Mouse (Mus musculus) myocyte (in vitro differentiated cells): ENCODE results near the gene Acot6. TPM values are rescaled to one million over a fixed set of nuclear protein-coding genes. Genes with fewer than 3 reads are reported as not detected.
"Not testable (repeated sequence)": the region's sequence is repeated elsewhere in the genome, so short reads cannot be mapped to it uniquely, and the experiment has no call there.

Source experiments
- H3K27me3 ChIP-seq: one replicate; pipeline ENCODE4 v1.6.1; 2011; ENCODE audit not compliant: control insufficient read depth, insufficient read depth, insufficient read length
- H3K36me3 ChIP-seq: one replicate; pipeline ENCODE4 v1.6.1; 2011; ENCODE audit not compliant: control insufficient read depth, insufficient read depth
- H3K4me2 ChIP-seq: one replicate; pipeline ENCODE4 v1.6.1; 2011; ENCODE audit warnings: low read depth, control low read depth
- H3K4me3 ChIP-seq: one replicate; pipeline ENCODE4 v1.5.1; 2011; ENCODE audit warnings: mild to moderate bottlenecking, control low read depth, moderate library complexity
- H3K79me2 ChIP-seq: one replicate; pipeline ENCODE4 v1.6.1; 2011; ENCODE audit not compliant: control insufficient read depth, insufficient read depth
- H3ac ChIP-seq: one replicate; pipeline ENCODE4 v1.6.1; 2011; ENCODE audit not compliant: control insufficient read depth, insufficient read length
- CEBPB ChIP-seq: IDR thresholded peaks from 2 replicates; pipeline ENCODE4 v1.6.1; 2011; ENCODE audit warnings: mild to moderate bottlenecking, moderate library complexity; ENCODE audit not compliant: poor library complexity, insufficient read depth, severe bottlenecking
- E2F4 ChIP-seq: IDR thresholded peaks from one replicate; pipeline ENCODE4 v1.6.1; 2011; ENCODE audit warnings: mild to moderate bottlenecking, control low read depth, moderate library complexity; ENCODE audit not compliant: insufficient read depth
- MAX ChIP-seq: IDR thresholded peaks from one replicate; pipeline ENCODE4 v1.6.1; 2011; ENCODE audit warnings: low read depth, mild to moderate bottlenecking, control low read depth
- MYOD1 ChIP-seq, 3 experiments: IDR thresholded peaks; one replicate each; pipeline ENCODE4 v1.6.1; 2011; ENCODE audit warnings: control low read depth in 2 of 3, low read depth in 2 of 3, mild to moderate bottlenecking in 2 of 3, moderate library complexity in 1 of 3; ENCODE audit not compliant: insufficient read length in 2 of 3, control insufficient read depth in 1 of 3
- MYOG ChIP-seq, 3 experiments: IDR thresholded peaks; one replicate each; pipeline ENCODE4 v1.6.1; 2011; ENCODE audit warnings: control low read depth in 2 of 3, low read depth in 2 of 3, mild to moderate bottlenecking in 2 of 3; ENCODE audit not compliant: insufficient read length in 2 of 3, control insufficient read depth in 1 of 3, insufficient read depth in 1 of 3
- POLR2A ChIP-seq: IDR thresholded peaks from one replicate; pipeline ENCODE4 v1.6.1; 2011; ENCODE audit warnings: low read depth, mild to moderate bottlenecking, control low read depth, moderate library complexity; ENCODE audit not compliant: insufficient read length
- POLR2AphosphoS2 ChIP-seq: IDR thresholded peaks from one replicate; pipeline ENCODE4 v1.6.1; 2011; ENCODE audit warnings: low read depth, control low read depth; ENCODE audit not compliant: insufficient read length
- REST ChIP-seq: IDR thresholded peaks from one replicate; pipeline ENCODE4 v1.6.1; 2011; ENCODE audit warnings: mild to moderate bottlenecking, control low read depth, moderate library complexity; ENCODE audit not compliant: insufficient read depth, insufficient read length
- SRF ChIP-seq: IDR thresholded peaks from one replicate; pipeline ENCODE4 v1.6.1; 2011; ENCODE audit warnings: low read depth; ENCODE audit not compliant: control insufficient read depth, insufficient read length
- TCF12 ChIP-seq: IDR thresholded peaks from one replicate; pipeline ENCODE4 v1.6.1; 2011; ENCODE audit warnings: mild to moderate bottlenecking, control low read depth; ENCODE audit not compliant: poor library complexity, insufficient read depth, severe bottlenecking
- TCF3 ChIP-seq: IDR thresholded peaks from one replicate; pipeline ENCODE4 v1.6.1; 2011; ENCODE audit warnings: low read depth, control low read depth; ENCODE audit not compliant: insufficient read length
- USF1 ChIP-seq: IDR thresholded peaks from one replicate; pipeline ENCODE4 v1.6.1; 2011; ENCODE audit warnings: low read depth, mild to moderate bottlenecking, control low read depth, moderate library complexity
- polyA plus RNA-seq: library from polyadenylated mRNA; unstranded; fragments of >200 nt; fragmentation: generic; extraction: Trizol; gene quantifications from one replicate; pipeline ENCODE4 v1.2.1, GENCODE M21; 2012; ENCODE audit warnings: missing spikeins

Acot6 gene
- polyA plus RNA-seq, 1 experiment: 1.2 TPM

DNA sequence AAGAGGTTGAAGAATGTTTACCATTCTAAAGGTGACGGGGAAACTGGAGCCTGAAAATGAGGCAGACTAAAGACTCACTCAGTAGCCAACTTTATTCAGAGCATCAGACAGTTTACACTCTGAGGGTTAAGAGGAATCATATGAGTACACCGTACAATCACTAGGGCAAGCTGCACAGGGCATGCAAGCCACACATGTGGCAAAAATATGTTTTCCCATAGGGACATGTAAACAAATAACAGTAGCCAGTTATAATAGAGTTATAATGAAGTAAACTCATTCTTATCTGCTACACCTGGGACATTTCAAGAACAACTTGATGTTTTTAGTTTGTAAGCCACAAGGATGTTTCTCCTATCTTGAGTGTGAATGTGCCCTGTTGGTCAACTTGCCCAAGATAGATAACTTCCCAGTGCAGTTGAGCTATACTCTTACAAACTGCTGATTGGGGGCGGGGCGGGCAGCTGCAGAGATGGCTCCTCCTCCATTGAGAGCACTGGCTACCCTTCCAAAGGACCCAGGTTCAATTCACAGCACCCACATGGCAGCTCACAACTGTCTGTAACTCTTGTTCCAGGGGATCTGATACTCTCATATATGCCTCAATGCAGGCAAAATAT, 23.0 kb upstream of the Acot6 start:
- H3K27me3 ChIP-seq: peaks cover 22% of the 10 kb centered on the region

DNA sequence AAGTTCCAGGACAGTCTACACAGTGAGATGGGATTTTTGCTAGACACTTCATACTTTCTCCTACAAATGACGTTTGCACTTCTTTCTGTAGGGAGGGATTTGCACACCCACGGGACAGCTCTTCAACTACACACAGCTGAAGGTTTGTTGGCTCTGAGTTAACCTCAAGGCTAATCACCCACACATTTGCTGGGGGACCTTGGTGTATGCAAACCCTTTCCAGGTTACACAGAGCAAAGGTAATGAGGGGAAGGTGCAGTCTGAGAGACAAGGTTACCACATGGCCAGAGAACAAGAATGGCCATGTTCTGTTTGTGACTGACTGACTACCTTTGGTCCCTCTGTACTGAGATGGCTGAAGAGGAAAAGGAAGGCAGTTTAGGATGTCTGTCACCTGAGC, 16.6 kb upstream of the Acot6 start:
- no peaks in the 10 kb centered on the region for H3K79me2 ChIP-seq
- H3K36me3 ChIP-seq: no peaks in the 10 kb centered on the region
- peaks cover 16% of the 10 kb centered on the region for H3K27me3 ChIP-seq
- TF ChIP-seq MAX: no peak
- no peak for TF ChIP-seq TCF3
- TF ChIP-seq MYOG (IDR thresholded peaks at IDR 0.05; ENCODE audit: control insufficient read depth in 1 of 3, insufficient read depth in 1 of 3, insufficient read length in 2 of 3, low read depth in 2 of 3): no peak
- no peak for TF ChIP-seq USF1
- no peak for TF ChIP-seq CEBPB
- TF ChIP-seq POLR2A: no peak
- TF ChIP-seq REST: no peak
- TF ChIP-seq MYOD1 (IDR thresholded peaks at IDR 0.05; ENCODE audit: control insufficient read depth in 1 of 3, insufficient read length in 2 of 3, low read depth in 2 of 3): no peak
- no peak overlapping the region for H3ac ChIP-seq
- no peak overlapping the region for H3K4me3 ChIP-seq
- no peak overlapping the region for H3K4me2 ChIP-seq

More for the DNA sequence above, 23.0 kb upstream of the Acot6 start:
- H3K79me2 ChIP-seq: no peaks in the 10 kb centered on the region
- no peak overlapping the region for H3K4me3 ChIP-seq
- no peaks in the 10 kb centered on the region for H3K36me3 ChIP-seq
- no peak overlapping the region for H3ac ChIP-seq
- H3K4me2 ChIP-seq: no peak overlapping the region
- no peak for TF ChIP-seq REST
- no peak for TF ChIP-seq MYOG (IDR thresholded peaks at IDR 0.05; ENCODE audit: control insufficient read depth in 1 of 3, insufficient read depth in 1 of 3, insufficient read length in 2 of 3, low read depth in 2 of 3)
- no peak for TF ChIP-seq USF1
- TF ChIP-seq E2F4: no peak
- TF ChIP-seq POLR2AphosphoS2: no peak
- no peak for TF ChIP-seq TCF3
- no peak for TF ChIP-seq MYOD1 (IDR thresholded peaks at IDR 0.05; ENCODE audit: control insufficient read depth in 1 of 3, insufficient read length in 2 of 3, low read depth in 2 of 3)
- TF ChIP-seq TCF12: no peak
- no peak for TF ChIP-seq MAX
- no peak for TF ChIP-seq CEBPB

DNA sequence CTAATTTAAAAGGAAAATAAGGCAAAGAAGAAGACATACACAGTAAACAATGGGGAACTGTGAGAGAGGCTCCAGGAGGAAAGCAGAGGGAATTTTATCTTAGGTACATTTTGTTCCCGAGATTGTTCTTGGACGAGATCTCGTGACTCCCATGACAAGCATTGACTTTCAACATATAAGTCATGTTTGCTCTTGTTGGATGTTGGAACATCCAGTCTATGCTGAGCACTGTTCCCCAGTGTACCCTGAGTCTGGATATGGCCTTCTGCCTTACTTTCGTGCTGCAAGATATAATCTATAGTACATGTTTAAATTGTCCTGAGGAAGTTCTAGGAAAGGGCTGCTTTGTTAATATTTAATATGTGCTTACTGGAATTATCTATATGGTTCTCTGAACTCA, 15.9 kb upstream of the Acot6 start:
- no peak overlapping the region for H3K4me3 ChIP-seq
- H3K79me2 ChIP-seq: no peaks in the 10 kb centered on the region
- no peak for TF ChIP-seq E2F4
- TF ChIP-seq USF1: no peak
- no peak overlapping the region for H3ac ChIP-seq
- peaks cover 16% of the 10 kb centered on the region for H3K27me3 ChIP-seq
- no peaks in the 10 kb centered on the region for H3K36me3 ChIP-seq
- no peak overlapping the region for H3K4me2 ChIP-seq

DNA sequence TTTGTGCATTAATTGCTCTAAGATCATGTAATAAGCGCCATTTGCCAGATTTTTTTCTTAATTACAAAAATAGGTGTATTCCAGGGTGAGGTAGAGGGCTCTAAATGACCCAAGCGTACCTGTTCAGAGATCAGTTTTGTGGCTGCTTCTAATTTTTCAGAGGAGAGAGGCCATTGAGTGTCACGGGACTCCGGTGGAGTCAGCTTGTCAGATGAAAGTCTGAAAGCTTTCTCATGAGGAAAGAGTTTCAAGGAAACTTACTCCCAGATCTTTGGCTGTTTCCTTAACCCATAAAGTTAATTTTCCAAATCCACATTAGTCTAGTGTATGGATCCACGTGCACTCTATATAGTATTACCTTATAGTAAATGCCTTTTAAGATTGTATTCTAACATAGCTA, 5.8 kb upstream of the Acot6 start:
- not testable (repeated sequence) for H3ac ChIP-seq, H3K4me2 ChIP-seq, H3K36me3 ChIP-seq, H3K27me3 ChIP-seq, H3K4me3 ChIP-seq, H3K79me2 ChIP-seq

DNA sequence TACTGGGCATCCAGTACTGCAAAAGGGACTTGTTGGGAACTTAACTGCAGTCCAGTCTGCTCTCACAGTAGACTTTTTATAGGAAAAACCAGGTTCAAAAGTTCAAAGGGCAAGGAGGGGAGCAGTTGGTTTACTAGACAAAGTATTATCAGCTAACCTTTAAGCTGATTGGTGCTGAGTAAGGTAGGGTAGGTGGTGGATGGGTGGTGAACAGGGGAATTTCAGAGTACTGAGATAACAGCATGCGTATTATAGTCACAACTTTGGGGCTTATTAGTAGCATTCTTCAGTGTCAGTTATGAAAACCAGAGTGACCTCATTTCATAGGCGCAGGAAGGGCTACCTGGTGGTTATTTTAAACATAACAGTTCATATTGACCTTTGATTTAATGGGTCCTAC, 849 bp upstream of the Acot6 start:
- Histone ChIP-seq H3ac (no peak overlapping the region), H3K4me2 (no peak overlapping the region), H3K27me3 (no peaks in the 10 kb centered on the region), H3K4me3 (no peak overlapping the region), H3K79me2 (no peaks in the 10 kb centered on the region), H3K36me3 (no peaks in the 10 kb centered on the region)
- no peak for TF ChIP-seq POLR2AphosphoS2
- TF ChIP-seq MYOG (IDR thresholded peaks at IDR 0.05; ENCODE audit: control insufficient read depth in 1 of 3, insufficient read depth in 1 of 3, insufficient read length in 2 of 3, low read depth in 2 of 3): no peak
- TF ChIP-seq CEBPB: no peak

DNA sequence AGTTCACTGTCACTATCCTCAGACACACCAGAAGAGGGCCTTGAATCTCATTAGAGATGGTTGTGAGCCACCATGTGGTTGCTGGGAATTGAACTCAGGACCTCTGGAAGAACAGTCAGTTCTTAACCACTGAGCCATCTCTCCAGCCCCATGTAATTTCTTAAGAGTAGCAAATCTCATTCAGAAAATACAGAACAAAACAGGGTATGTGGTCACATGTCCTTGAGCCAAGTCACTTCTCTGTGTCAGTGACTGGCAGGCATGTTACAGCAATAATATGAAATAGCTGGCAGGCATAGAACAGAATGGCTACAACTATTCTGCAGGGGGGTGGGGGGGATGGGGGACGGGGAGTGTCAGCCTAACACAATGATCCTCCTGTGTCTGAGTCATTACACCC, 383 bp upstream of the Acot6 start:
- H3K27me3 ChIP-seq: no peaks in the 10 kb centered on the region
- no peaks in the 10 kb centered on the region for H3K36me3 ChIP-seq
- TF ChIP-seq POLR2A: no peak
- no peak for TF ChIP-seq CEBPB
- TF ChIP-seq POLR2AphosphoS2: no peak
- TF ChIP-seq SRF: no peak
- no peak for TF ChIP-seq REST
- no peak for TF ChIP-seq E2F4
- TF ChIP-seq MYOG (IDR thresholded peaks at IDR 0.05; ENCODE audit: control insufficient read depth in 1 of 3, insufficient read depth in 1 of 3, insufficient read length in 2 of 3, low read depth in 2 of 3): no peak
- TF ChIP-seq TCF3: no peak
- no peak for TF ChIP-seq MAX
- no peak for TF ChIP-seq MYOD1 (IDR thresholded peaks at IDR 0.05; ENCODE audit: control insufficient read depth in 1 of 3, insufficient read length in 2 of 3, low read depth in 2 of 3)
- TF ChIP-seq TCF12: no peak
- H3K4me3 ChIP-seq: peak overlapping the region; percentile 14
- peak overlapping the region; percentile 61 for H3K4me2 ChIP-seq
- no peaks in the 10 kb centered on the region for H3K79me2 ChIP-seq
- no peak overlapping the region for H3ac ChIP-seq
